Mouse (Mus musculus): Measurements from ENCODE around the gene Wdfy1. TPM values are rescaled to one million over a fixed set of nuclear protein-coding genes. Genes with fewer than 3 reads are reported as not detected.

The Wdfy1 gene
- polyA plus RNA-seq, 3 experiments from 2014 or later: 20.1 to 33.5 (median 22.2) TPM

Other genes with a start within 250 kb of the Wdfy1 start
- 1 to 10 TPM; 1.8 to 3.5 (median 3.0) TPM for gene Ap1s3, start 104.2 kb downstream of the Wdfy1 start, polyA plus RNA-seq (2017; shearing (Covaris generic))
- gene Mrpl44, start 125 bp downstream of the Wdfy1 start, polyA plus RNA-seq (2017; shearing (Covaris generic)): 10 to 100 TPM; 57.9 to 59.8 (median 59.5) TPM
- 1 to 10 TPM in 1 of 3 experiments, under 1 TPM in 1, not detected in 1; 0.61 to 7.7 TPM for gene Serpine2, start 85.0 kb upstream of the Wdfy1 start, polyA plus RNA-seq (2017; shearing (Covaris generic))